Mouse (Mus musculus) inflammation-experienced regulatory T-cells (primary cell): ENCODE data around the gene Scamp4. TPM values are rescaled to one million over a fixed set of nuclear protein-coding genes. Genes with fewer than 3 reads are reported as not detected.

ENCODE experiments used
- polyA plus RNA-seq, 2 experiments: library from polyadenylated mRNA; unstranded; fragments of 100-300 nt; shearing (Covaris generic); gene quantifications; one replicate each; pipeline ENCODE4 v1.2.1; 2017

Scamp4 gene
- 100 to 1,000 TPM; 108 to 122 TPM for polyA plus RNA-seq

GRCm38 (mm10) chr10:80602698-80603325 lies at the start of gene Scamp4, which contains the start of gene Adat3:
TSS of gene Scamp4 (plus strand) at chr10:80602872.
TSS of gene Adat3 (plus strand) at chr10:80602880.

GRCm38 (mm10) chr10:80561116-80561944 lies 41.3 kb upstream of the Scamp4 start, which contains the start of gene Rexo1:
TSS of gene Rexo1 (minus strand) at chr10:80561560.

GRCm38 (mm10) chr10:80577195-80578130 lies 25.2 kb upstream of the Scamp4 start, which contains the start of gene Klf16:
TSS of gene Klf16 (minus strand) at chr10:80577321.

GRCm38 (mm10) chr10:80589879-80590854 lies 12.5 kb upstream of the Scamp4 start, which contains the start of gene Abhd17a:
TSS of gene Abhd17a (minus strand) at chr10:80590341.

GRCm38 (mm10) chr10:80605721-80606120 lies 3.0 kb downstream of the Scamp4 start, which contains the start of gene Gm49322:
TSS of gene Gm49322 (plus strand) at chr10:80606021.

GRCm38 (mm10) chr10:80622661-80623456 lies 20.2 kb downstream of the Scamp4 start, which contains the start of gene Csnk1g2:
TSS of gene Csnk1g2 (plus strand) at chr10:80622838.

GRCm38 (mm10) chr10:80656863-80657623 lies 54.4 kb downstream of the Scamp4 start, which contains the start of gene Btbd2:
TSS of gene Btbd2 (minus strand) at chr10:80657071.

Other genes starting within 250 kb of the Scamp4 start
- gene Plk5, start 246.4 kb upstream of the Scamp4 start, polyA plus RNA-seq: not detected
- 1 to 10 TPM; 6.6 to 7.5 TPM for gene Mex3d, start 215.2 kb upstream of the Scamp4 start, polyA plus RNA-seq
- gene Mbd3, start 203.3 kb upstream of the Scamp4 start, polyA plus RNA-seq: 100 to 1,000 TPM; 174 to 191 TPM
- 100 to 1,000 TPM; 185 to 241 TPM for gene Uqcr11, start 196.0 kb upstream of the Scamp4 start, polyA plus RNA-seq
- gene Tcf3, start 169.2 kb upstream of the Scamp4 start, polyA plus RNA-seq: 100 to 1,000 TPM; 105 to 121 TPM
- under 1 TPM; 0.05 to 0.23 TPM for gene Onecut3, start 108.0 kb upstream of the Scamp4 start, polyA plus RNA-seq
- under 1 TPM; 0.06 to 0.73 TPM for gene Atp8b3, start 63.7 kb upstream of the Scamp4 start, polyA plus RNA-seq
- gene Rexo1, start 41.3 kb upstream of the Scamp4 start, polyA plus RNA-seq: 10 to 100 TPM; 49.1 to 59.0 TPM
- 10 to 100 TPM in 1 of 2 experiments, 1 to 10 TPM in 1; 9.0 to 14.4 TPM for gene Klf16, start 25.6 kb upstream of the Scamp4 start, polyA plus RNA-seq
- 100 to 1,000 TPM; 142 to 155 TPM for gene Abhd17a, start 12.5 kb upstream of the Scamp4 start, polyA plus RNA-seq
- 1 to 10 TPM; 5.9 to 9.2 TPM for gene Adat3, start within 50 bp of the Scamp4 start, polyA plus RNA-seq
- 10 to 100 TPM in 1 of 2 experiments, 1 to 10 TPM in 1; 7.1 to 12.4 TPM for gene Gm49322, start 3.1 kb downstream of the Scamp4 start, polyA plus RNA-seq
- gene Csnk1g2, start 20.0 kb downstream of the Scamp4 start, polyA plus RNA-seq: 100 to 1,000 TPM; 291 to 363 TPM
- 10 to 100 TPM; 31.9 to 36.5 TPM for gene Btbd2, start 54.2 kb downstream of the Scamp4 start, polyA plus RNA-seq
- 100 to 1,000 TPM; 166 to 167 TPM for gene Mknk2, start 75.2 kb downstream of the Scamp4 start, polyA plus RNA-seq
- 100 to 1,000 TPM; 283 to 285 TPM for gene Mob3a, start 99.1 kb downstream of the Scamp4 start, polyA plus RNA-seq
- gene Izumo4, start 99.3 kb downstream of the Scamp4 start, polyA plus RNA-seq: 100 to 1,000 TPM; 131 to 176 TPM
- gene Ap3d1, start 139.4 kb downstream of the Scamp4 start, polyA plus RNA-seq: 10 to 100 TPM; 72.7 to 75.1 TPM
- 10 to 100 TPM; 14.5 to 16.0 TPM for gene Dot1l, start 152.3 kb downstream of the Scamp4 start, polyA plus RNA-seq
- gene Sf3a2, start 195.3 kb downstream of the Scamp4 start, polyA plus RNA-seq: 10 to 100 TPM; 70.1 to 83.3 TPM
- gene Plekhj1, start 195.8 kb downstream of the Scamp4 start, polyA plus RNA-seq: 100 to 1,000 TPM; 257 to 326 TPM
- under 1 TPM in 1 of 2 experiments, not detected in 1; 0.33 TPM for gene Amh, start 202.4 kb downstream of the Scamp4 start, polyA plus RNA-seq
- 1 to 10 TPM in 1 of 2 experiments, not detected in 1; 1.4 TPM for gene Jsrp1, start 210.6 kb downstream of the Scamp4 start, polyA plus RNA-seq
- gene Oaz1, start 223.8 kb downstream of the Scamp4 start, polyA plus RNA-seq: 1,000 to 10,000 TPM; 1,795 to 1,959 TPM
- gene Lingo3, start 241.2 kb downstream of the Scamp4 start, polyA plus RNA-seq: under 1 TPM; 0.14 to 0.66 TPM